Mouse (Mus musculus): ENCODE data around the gene Zfp28. TPM values are rescaled to one million over a fixed set of nuclear protein-coding genes. Genes with fewer than 3 reads are reported as not detected.
"Not testable (repeated sequence)": the region's sequence is repeated elsewhere in the genome, so short reads cannot be mapped to it uniquely, and the experiment has no call there.

The Zfp28 gene
- polyA plus RNA-seq, 1 experiment from 2014 or later = 13.8 TPM

DNA sequence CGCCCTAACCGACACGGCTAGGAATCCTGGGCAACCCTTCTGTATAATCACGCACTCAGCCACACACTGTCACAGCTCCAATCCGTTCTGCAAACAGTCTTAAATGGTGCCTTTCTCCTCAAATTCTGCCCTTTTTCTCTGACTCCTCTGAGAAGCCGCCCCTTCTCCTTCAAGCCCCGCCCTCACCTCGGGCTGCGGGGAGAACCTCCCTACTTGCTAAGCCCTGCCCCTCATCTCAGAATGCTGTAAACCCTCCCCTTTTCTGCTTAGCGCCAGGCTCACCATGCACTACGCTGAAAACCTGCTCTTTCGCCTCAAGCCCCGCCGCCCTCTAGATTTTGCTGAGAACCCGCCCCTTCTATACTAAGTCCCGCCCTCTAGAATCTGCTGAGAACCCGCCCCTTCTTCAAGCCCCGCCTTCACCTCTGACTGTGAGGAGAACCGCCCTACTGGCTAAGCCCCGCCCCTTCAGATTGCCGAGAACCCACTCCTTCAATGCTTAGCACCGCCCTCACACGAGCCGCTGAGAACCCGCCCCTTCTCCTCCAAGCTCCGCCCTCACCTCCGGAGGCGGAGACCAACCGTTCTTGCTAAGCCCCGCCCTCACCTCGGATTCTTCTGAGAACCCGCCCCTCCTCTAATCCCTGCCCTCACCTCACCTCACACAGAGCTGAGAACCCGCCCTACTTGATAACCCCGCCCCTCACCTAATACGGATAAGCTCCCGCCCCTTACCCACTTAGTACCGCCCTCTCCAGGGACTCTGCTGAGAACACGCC is 20.6 kb upstream of the Zfp28 start:
- Histone ChIP-seq H3K27ac (replicated peaks; ENCODE audit: low read depth, low read length) (0 out of 2 replicates have a peak overlapping the region, but pooled peaks have one; percentile 47), H3K4me3 (ENCODE audit: low read depth, low read length) (peak overlapping the region; percentile 45), H3K9ac (replicated peaks; ENCODE audit: low read length) (peak overlapping the region; percentile 35), H3K36me3 (replicated peaks; ENCODE audit: control insufficient read depth, insufficient read depth, low read depth, low read length) (no peaks in the 10 kb centered on the region), H3K4me2 (ENCODE audit: low read depth, low read length) (peak overlapping the region; percentile 63), H3K4me1 (ENCODE audit: control insufficient read depth, insufficient read depth, low read length) (no peaks in the 10 kb centered on the region), H3K27me3 (ENCODE audit: control insufficient read depth, insufficient read depth, low read length) (no peaks in the 10 kb centered on the region), H3K9me3 (replicated peaks; ENCODE audit: control insufficient read depth, low read length) (no peaks in the 10 kb centered on the region)
- ATAC-seq (replicated peaks; ENCODE audit: insufficient number of reproducible peaks, low FRiP score, low TSS enrichment, low read depth) (peak; percentile 95), DNase-seq (ENCODE audit: low spot score) (peak; percentile 98)
- WGBS = under 1% methylated on average over 36 of the region's 38 CpGs

DNA sequence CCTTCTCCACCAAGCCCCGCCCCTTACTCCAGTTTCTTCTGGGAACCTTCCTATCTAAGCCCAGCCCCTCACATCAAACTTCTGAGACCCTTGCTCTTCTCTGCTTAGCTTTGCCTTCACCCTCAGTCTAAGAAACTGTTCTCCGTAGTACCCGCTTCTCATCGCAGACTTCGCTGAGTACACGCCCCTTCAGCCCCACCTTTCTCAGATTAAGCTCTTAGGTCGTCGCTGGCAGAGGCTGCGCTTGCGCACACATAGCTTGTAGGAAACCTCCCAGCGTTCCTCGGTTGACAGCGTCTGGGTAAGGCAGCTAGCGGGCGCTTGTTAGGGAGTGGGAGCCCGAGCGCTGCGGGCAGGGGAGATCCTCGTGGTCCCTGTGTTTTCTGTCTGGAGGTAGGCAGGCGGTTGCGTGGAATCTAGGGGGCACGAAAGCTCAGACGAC is 20.0 kb upstream of the Zfp28 start, which contains the start of gene Zfp78:
TSS of gene Zfp78 (plus strand) at position 234 of the 442 bp plus-strand sequence.
- peak within 1 kb of the TSS; percentile 47; the same call in 1 of the 2 replicates for H3K27ac ChIP-seq (replicated peaks; ENCODE audit: low read depth, low read length)
- no peaks in the 10 kb centered on the region for H3K4me1 ChIP-seq (ENCODE audit: control insufficient read depth, insufficient read depth, low read length)
- peak; percentile 94 for DNase-seq (ENCODE audit: low spot score)
- no peaks in the 10 kb centered on the region for H3K9me3 ChIP-seq (replicated peaks; ENCODE audit: control insufficient read depth, low read length)
- peak within 1 kb of the TSS; percentile 63 for H3K4me2 ChIP-seq (ENCODE audit: low read depth, low read length)
- no peaks in the 10 kb centered on the region for H3K27me3 ChIP-seq (ENCODE audit: control insufficient read depth, insufficient read depth, low read length)
- no peaks in the 10 kb centered on the region for H3K36me3 ChIP-seq (replicated peaks; ENCODE audit: control insufficient read depth, insufficient read depth, low read depth, low read length)
- WGBS = under 1% methylated on average over 23 of the region's 23 CpGs
- H3K4me3 ChIP-seq (ENCODE audit: low read depth, low read length) = peak within 1 kb of the TSS; percentile 45
- peak within 1 kb of the TSS; percentile 61 for H3K9ac ChIP-seq (replicated peaks; ENCODE audit: low read length)
- no peak; the same call in 1 of the 2 replicates for ATAC-seq (replicated peaks; ENCODE audit: insufficient number of reproducible peaks, low FRiP score, low TSS enrichment, low read depth)

DNA sequence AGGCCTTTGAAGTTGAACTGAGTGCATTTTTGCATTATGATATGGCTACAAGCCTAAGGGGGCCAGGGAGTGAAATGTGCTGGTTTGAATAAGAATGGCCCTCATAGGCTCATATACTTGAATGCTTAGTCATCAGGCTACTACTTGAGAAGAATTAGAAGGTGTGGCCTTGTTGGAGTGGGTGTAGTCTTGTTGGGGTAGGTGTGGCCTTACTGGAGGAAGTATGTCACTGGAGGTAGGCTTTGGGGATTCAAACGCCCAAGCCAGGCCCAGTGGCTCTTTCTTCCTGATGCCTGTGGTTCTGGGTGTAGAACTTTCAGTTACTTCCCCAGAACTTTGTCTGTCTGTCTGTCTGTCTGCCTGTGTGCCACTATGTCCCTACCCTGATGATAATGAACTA is 18.3 kb upstream of the Zfp28 start:
- Histone ChIP-seq H3K36me3 (replicated peaks; ENCODE audit: control insufficient read depth, insufficient read depth, low read depth, low read length) (no peaks in the 10 kb centered on the region), H3K27ac (replicated peaks; ENCODE audit: low read depth, low read length) (no peak overlapping the region), H3K4me1 (ENCODE audit: control insufficient read depth, insufficient read depth, low read length) (no peaks in the 10 kb centered on the region), H3K27me3 (ENCODE audit: control insufficient read depth, insufficient read depth, low read length) (no peaks in the 10 kb centered on the region), H3K9ac (replicated peaks; ENCODE audit: low read length) (no peak overlapping the region), H3K4me3 (ENCODE audit: low read depth, low read length) (no peak overlapping the region), H3K9me3 (replicated peaks; ENCODE audit: control insufficient read depth, low read length) (no peaks in the 10 kb centered on the region), H3K4me2 (ENCODE audit: low read depth, low read length) (no peak overlapping the region)
- DNase-seq (ENCODE audit: low spot score) (no peak), ATAC-seq (replicated peaks; ENCODE audit: insufficient number of reproducible peaks, low FRiP score, low TSS enrichment, low read depth) (no peak)
- whole genome bisulfite sequencing = 45% methylated on average over 1 of the region's 1 CpGs

DNA sequence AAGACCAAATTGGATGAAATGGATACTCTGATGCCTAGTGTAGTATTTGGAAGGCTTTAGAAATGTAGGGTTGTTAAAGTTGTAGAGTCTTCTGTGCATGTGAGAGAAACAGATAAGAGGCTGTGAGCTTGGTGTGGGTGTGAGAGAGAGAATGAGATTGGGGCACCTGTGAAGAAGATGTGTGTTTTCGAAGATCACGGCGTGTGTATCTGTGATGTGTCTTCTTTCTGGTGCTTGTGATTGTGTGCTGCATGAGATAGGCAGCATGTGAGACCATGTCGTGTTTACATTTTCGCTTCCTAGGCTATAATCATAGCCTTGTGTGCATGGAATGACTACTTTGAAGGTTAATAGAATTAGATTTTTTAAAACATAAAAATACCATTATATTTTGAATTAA is 15.9 kb upstream of the Zfp28 start:
- DNase-seq (ENCODE audit: low spot score) (no peak), ATAC-seq (replicated peaks; ENCODE audit: insufficient number of reproducible peaks, low FRiP score, low TSS enrichment, low read depth) (no peak)
- Histone ChIP-seq H3K27me3 (ENCODE audit: control insufficient read depth, insufficient read depth, low read length) (no peaks in the 10 kb centered on the region), H3K9me3 (replicated peaks; ENCODE audit: control insufficient read depth, low read length) (no peaks in the 10 kb centered on the region), H3K9ac (replicated peaks; ENCODE audit: low read length) (no peak overlapping the region), H3K4me1 (ENCODE audit: control insufficient read depth, insufficient read depth, low read length) (no peaks in the 10 kb centered on the region), H3K27ac (replicated peaks; ENCODE audit: low read depth, low read length) (no peak overlapping the region), H3K4me2 (ENCODE audit: low read depth, low read length) (no peak overlapping the region), H3K4me3 (ENCODE audit: low read depth, low read length) (no peak overlapping the region), H3K36me3 (replicated peaks; ENCODE audit: control insufficient read depth, insufficient read depth, low read depth, low read length) (no peaks in the 10 kb centered on the region)
- WGBS = 89% methylated on average over 5 of the region's 5 CpGs

DNA sequence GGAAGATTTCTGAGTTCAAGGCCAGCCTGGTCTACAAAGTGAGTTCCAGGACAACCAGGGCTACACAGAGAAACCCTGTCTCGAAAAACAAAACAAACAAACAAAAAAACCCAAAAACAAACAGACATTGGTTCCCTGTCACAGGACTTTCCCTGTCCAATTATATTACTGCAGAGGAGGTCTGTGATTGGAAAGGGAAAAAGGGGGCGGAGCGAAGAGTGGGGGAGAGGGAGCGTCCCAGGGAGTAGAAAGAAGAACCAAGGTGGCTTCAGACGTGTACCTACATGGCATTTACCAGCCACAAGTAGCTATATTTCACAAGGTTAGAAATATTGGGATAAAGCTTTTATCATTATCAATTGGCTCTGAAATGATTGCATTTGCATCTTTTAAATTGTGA is 14.9 kb upstream of the Zfp28 start:
- not testable (repeated sequence) for H3K27ac ChIP-seq (replicated peaks; ENCODE audit: low read depth, low read length); H3K4me2 ChIP-seq (ENCODE audit: low read depth, low read length); H3K4me1 ChIP-seq (ENCODE audit: control insufficient read depth, insufficient read depth, low read length); H3K9ac ChIP-seq (replicated peaks; ENCODE audit: low read length); H3K36me3 ChIP-seq (replicated peaks; ENCODE audit: control insufficient read depth, insufficient read depth, low read depth, low read length); DNase-seq (ENCODE audit: low spot score); H3K4me3 ChIP-seq (ENCODE audit: low read depth, low read length); H3K27me3 ChIP-seq (ENCODE audit: control insufficient read depth, insufficient read depth, low read length); H3K9me3 ChIP-seq (replicated peaks; ENCODE audit: control insufficient read depth, low read length); ATAC-seq (replicated peaks; ENCODE audit: insufficient number of reproducible peaks, low FRiP score, low TSS enrichment, low read depth)
- WGBS = 79% methylated on average over 5 of the region's 5 CpGs

DNA sequence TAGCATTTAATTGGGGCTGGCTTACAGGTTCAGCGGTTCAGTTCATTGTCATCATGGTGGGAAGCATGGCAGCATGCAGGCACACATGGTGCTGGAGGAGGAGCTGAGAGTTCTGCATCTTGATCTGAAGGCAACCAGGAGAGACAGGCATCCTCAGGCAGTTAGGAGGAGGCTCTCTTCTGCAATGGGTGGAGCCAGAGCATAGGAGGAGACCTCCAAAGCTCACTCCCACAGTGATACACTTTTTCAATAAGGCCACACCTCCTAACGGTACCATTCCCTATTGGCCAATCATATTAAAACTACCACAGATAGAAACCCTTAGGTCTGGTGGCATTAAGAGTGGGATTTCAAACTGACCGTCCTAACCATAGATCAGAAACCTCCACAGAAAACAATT is 13.6 kb upstream of the Zfp28 start:
- no peak overlapping the region for H3K9ac ChIP-seq (replicated peaks; ENCODE audit: low read length)
- H3K27me3 ChIP-seq (ENCODE audit: control insufficient read depth, insufficient read depth, low read length) = no peaks in the 10 kb centered on the region
- no peaks in the 10 kb centered on the region for H3K4me1 ChIP-seq (ENCODE audit: control insufficient read depth, insufficient read depth, low read length)
- no peak overlapping the region for H3K27ac ChIP-seq (replicated peaks; ENCODE audit: low read depth, low read length)
- 84% methylated on average over 3 of the region's 3 CpGs for WGBS
- ATAC-seq (replicated peaks; ENCODE audit: insufficient number of reproducible peaks, low FRiP score, low TSS enrichment, low read depth) (no peak), DNase-seq (ENCODE audit: low spot score) (no peak)
- H3K36me3 ChIP-seq (replicated peaks; ENCODE audit: control insufficient read depth, insufficient read depth, low read depth, low read length) = no peaks in the 10 kb centered on the region
- no peak overlapping the region for H3K4me2 ChIP-seq (ENCODE audit: low read depth, low read length)
- H3K9me3 ChIP-seq (replicated peaks; ENCODE audit: control insufficient read depth, low read length) = no peaks in the 10 kb centered on the region
- no peak overlapping the region for H3K4me3 ChIP-seq (ENCODE audit: low read depth, low read length)

DNA sequence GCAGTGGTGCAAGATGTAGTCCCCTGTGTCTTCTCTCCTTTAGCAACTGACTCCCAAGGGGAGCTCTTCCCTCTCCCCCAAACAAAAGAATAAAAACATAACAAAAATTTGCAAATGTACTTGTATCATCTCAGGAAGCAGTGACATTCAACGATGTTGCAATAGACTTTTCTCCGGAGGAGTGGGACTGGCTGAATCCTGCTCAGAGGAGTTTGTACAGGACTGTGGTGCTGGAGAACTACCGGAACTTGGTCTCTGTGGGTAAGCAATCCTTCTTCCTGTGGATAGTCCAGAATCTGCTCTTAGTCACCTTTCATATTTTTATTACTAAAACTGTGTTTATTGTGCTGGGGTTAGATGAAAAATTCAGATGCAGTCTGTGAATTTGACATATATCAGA is 10.1 kb upstream of the Zfp28 start:
- DNase-seq (ENCODE audit: low spot score) = no peak
- no peak overlapping the region for H3K4me3 ChIP-seq (ENCODE audit: low read depth, low read length)
- no peak overlapping the region for H3K9ac ChIP-seq (replicated peaks; ENCODE audit: low read length)
- H3K4me2 ChIP-seq (ENCODE audit: low read depth, low read length) = no peak overlapping the region
- no peaks in the 10 kb centered on the region for H3K4me1 ChIP-seq (ENCODE audit: control insufficient read depth, insufficient read depth, low read length)
- H3K9me3 ChIP-seq (replicated peaks; ENCODE audit: control insufficient read depth, low read length) = no peaks in the 10 kb centered on the region
- ATAC-seq (replicated peaks; ENCODE audit: insufficient number of reproducible peaks, low FRiP score, low TSS enrichment, low read depth) = no peak
- H3K27ac ChIP-seq (replicated peaks; ENCODE audit: low read depth, low read length) = no peak overlapping the region
- H3K36me3 ChIP-seq (replicated peaks; ENCODE audit: control insufficient read depth, insufficient read depth, low read depth, low read length) = no peaks in the 10 kb centered on the region
- no peaks in the 10 kb centered on the region for H3K27me3 ChIP-seq (ENCODE audit: control insufficient read depth, insufficient read depth, low read length)
- WGBS = 89% methylated on average over 3 of the region's 3 CpGs

DNA sequence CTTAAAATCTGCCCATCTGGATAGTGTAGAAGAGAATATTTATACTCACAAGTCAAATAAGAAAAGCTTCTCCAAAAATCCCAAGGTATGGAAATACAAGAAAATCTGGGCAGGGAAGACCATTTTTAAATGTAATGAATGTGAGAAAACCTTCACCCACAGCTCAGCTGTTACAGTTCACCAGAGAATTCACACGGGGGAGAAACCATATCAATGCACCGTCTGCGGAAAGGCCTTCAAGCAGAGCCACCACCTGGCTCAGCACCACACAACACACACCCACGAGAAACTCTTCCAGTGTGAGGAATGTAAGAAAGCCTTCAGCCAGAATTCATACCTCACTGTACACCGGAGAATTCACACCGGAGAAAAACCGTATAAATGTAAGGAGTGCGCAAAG is 4.7 kb upstream of the Zfp28 start:
- WGBS = 85% methylated on average over 8 of the region's 8 CpGs
- Histone ChIP-seq H3K4me1 (ENCODE audit: control insufficient read depth, insufficient read depth, low read length) (no peaks in the 10 kb centered on the region), H3K4me3 (ENCODE audit: low read depth, low read length) (no peak overlapping the region), H3K27me3 (ENCODE audit: control insufficient read depth, insufficient read depth, low read length) (no peaks in the 10 kb centered on the region), H3K4me2 (ENCODE audit: low read depth, low read length) (no peak overlapping the region), H3K27ac (replicated peaks; ENCODE audit: low read depth, low read length) (no peak overlapping the region), H3K9me3 (replicated peaks; ENCODE audit: control insufficient read depth, low read length) (no peaks in the 10 kb centered on the region), H3K9ac (replicated peaks; ENCODE audit: low read length) (no peak overlapping the region), H3K36me3 (replicated peaks; ENCODE audit: control insufficient read depth, insufficient read depth, low read depth, low read length) (no peaks in the 10 kb centered on the region)
- ATAC-seq (replicated peaks; ENCODE audit: insufficient number of reproducible peaks, low FRiP score, low TSS enrichment, low read depth) = no peak
- DNase-seq (ENCODE audit: low spot score) = no peak

Data from embryonic facial prominence, embryonic 11.5 days (tissue).